23 mouse cellular contexts compared by ENCODE assay signal in genomic region chr7:130141088-130141873, GRCm38 (mm10).
DNase-seq lines count a peak whose midpoint lies in the region; ATAC-seq lines count a peak whose summit lies in the region.
"Had no signal": no experiment of that assay in that cellular context is flagged by ENCODE, and none has a peak within 500 bp of the region (broad histone marks: within the 10 kb centered on the region; RNA-seq: fewer than 3 reads in every experiment).

No protein-coding gene starts in this region.

- ATAC-seq in heart, embryonic 11.5 days (replicated peaks; ENCODE audit: insufficient number of reproducible peaks, low FRiP score, low TSS enrichment), result peak; percentile 67; the same call in 1 of the 2 replicates
- ATAC-seq in hindbrain, embryonic 13.5 days (ENCODE audit: low FRiP score), result no peak
- no peak for ATAC-seq in hindbrain, embryonic 16.5 days
- ATAC-seq: CD4-positive, CD25-positive, alpha-beta regulatory T cell, adult 4 months; forebrain, embryonic 14.5 days; midbrain, embryonic 16.5 days had no signal

- H3K9ac ChIP-seq in heart, embryonic 11.5 days (ENCODE audit: low read depth, low read length), result no peak overlapping the region
- H3K9ac ChIP-seq in hindbrain, embryonic 13.5 days, result 0 out of 2 replicates have a peak overlapping the region, but pooled peaks have one; percentile 14
- no peak overlapping the region for H3K9ac ChIP-seq in hindbrain, embryonic 16.5 days (ENCODE audit: low read depth, low read length)
- H3K9ac ChIP-seq: hindbrain, embryonic 14.5 days; limb, embryonic 15.5 days; liver, embryonic 15.5 days had no signal

- peaks cover 40% of the 10 kb centered on the region for H3K4me1 ChIP-seq in heart, embryonic 11.5 days (ENCODE audit: control insufficient read depth, insufficient read depth, low read length)
- 0 out of 2 replicates have a peak, but pooled peaks cover 3% of the 10 kb centered on the region for H3K4me1 ChIP-seq in hindbrain, embryonic 13.5 days (replicated peaks)
- H3K4me1 ChIP-seq in hindbrain, embryonic 16.5 days (ENCODE audit: control insufficient read depth, insufficient read depth, low read depth, low read length), result no peaks in the 10 kb centered on the region
- H3K4me1 ChIP-seq: liver, embryonic 15.5 days had no signal

- intact Hi-C loops in left cerebral cortex, postnatal 10 days (cut with DNase I), result no loop called here

- H3K4me2 ChIP-seq in heart, embryonic 11.5 days, result no peak overlapping the region
- H3K4me2 ChIP-seq in hindbrain, embryonic 13.5 days, result no peak overlapping the region
- no peak overlapping the region for H3K4me2 ChIP-seq in hindbrain, embryonic 16.5 days (ENCODE audit: low read length)
- H3K4me2 ChIP-seq: hindbrain, embryonic 14.5 days; limb, embryonic 15.5 days; liver, embryonic 15.5 days had no signal

- no peaks in the 10 kb centered on the region for H3K27me3 ChIP-seq in heart, embryonic 11.5 days (ENCODE audit: control insufficient read depth, insufficient read depth, low read length)
- H3K27me3 ChIP-seq in hindbrain, embryonic 13.5 days, result no peaks in the 10 kb centered on the region
- H3K27me3 ChIP-seq in hindbrain, embryonic 16.5 days (replicated peaks; ENCODE audit: control insufficient read depth, insufficient read depth, low read length), result no peaks in the 10 kb centered on the region; the same call in 1 of the 2 replicates
- H3K27me3 ChIP-seq: limb, embryonic 15.5 days; liver, embryonic 15.5 days had no signal

- H3K36me3 ChIP-seq in heart, embryonic 11.5 days (ENCODE audit: control insufficient read depth, insufficient read depth, low read length), result no peaks in the 10 kb centered on the region
- H3K36me3 ChIP-seq in hindbrain, embryonic 13.5 days, result no peaks in the 10 kb centered on the region
- no peaks in the 10 kb centered on the region for H3K36me3 ChIP-seq in hindbrain, embryonic 16.5 days (ENCODE audit: control insufficient read depth, insufficient read depth, low read length)
- H3K36me3 ChIP-seq: limb, embryonic 15.5 days; liver, embryonic 15.5 days had no signal

- no peak overlapping the region for H3K4me3 ChIP-seq in heart, embryonic 11.5 days (ENCODE audit: low read depth, low read length)
- no peak overlapping the region for H3K4me3 ChIP-seq in hindbrain, embryonic 13.5 days
- H3K4me3 ChIP-seq in hindbrain, embryonic 16.5 days (ENCODE audit: low read length), result no peak overlapping the region
- H3K4me3 ChIP-seq: gastrocnemius, adult 2 months; left cerebral cortex, adult 2 months; limb, embryonic 15.5 days; liver, embryonic 15.5 days had no signal

- peak overlapping the region; percentile 63 for H3K27ac ChIP-seq in heart, embryonic 11.5 days (ENCODE audit: low read depth, low read length)
- no peak overlapping the region for H3K27ac ChIP-seq in hindbrain, embryonic 13.5 days
- no peak overlapping the region for H3K27ac ChIP-seq in hindbrain, embryonic 16.5 days (ENCODE audit: low read depth, low read length)
- H3K27ac ChIP-seq: gastrocnemius, adult 2 months; hindbrain, embryonic 14.5 days; left cerebral cortex, adult 2 months; limb, embryonic 15.5 days; liver, embryonic 15.5 days; macrophage had no signal

- 15% methylated on average over 3 of the region's 3 CpGs for WGBS in heart, embryonic 11.5 days (ENCODE audit: insufficient replicate concordance)
- WGBS in hindbrain, embryonic 13.5 days, result 83% methylated on average over 3 of the region's 3 CpGs
- 77% methylated on average over 3 of the region's 3 CpGs for WGBS in hindbrain, embryonic 16.5 days

- no peaks in the 10 kb centered on the region for H3K9me3 ChIP-seq in heart, embryonic 11.5 days (replicated peaks; ENCODE audit: control insufficient read depth, low read length)
- H3K9me3 ChIP-seq in hindbrain, embryonic 13.5 days, result no peaks in the 10 kb centered on the region
- H3K9me3 ChIP-seq in hindbrain, embryonic 16.5 days (ENCODE audit: control insufficient read depth, low read length), result no peaks in the 10 kb centered on the region
- H3K9me3 ChIP-seq: limb, embryonic 15.5 days; liver, embryonic 15.5 days had no signal

- no peak for DNase-seq in heart, adult 8-10 months (ENCODE audit: low spot score)
- peak; percentile 44 for DNase-seq in ovary, postnatal 36 days (ENCODE audit: low spot score)
- no peak for DNase-seq in ovary, postnatal 14 days (ENCODE audit: low spot score)
- peak; percentile 51 for DNase-seq in yolk sac, embryonic 10.5 days (ENCODE audit: low spot score)
- no peak for DNase-seq in left cerebral cortex, postnatal 10 days (ENCODE audit: extremely low spot score in 1 of 2, low spot score in 2 of 2)
- DNase-seq: adrenal gland, postnatal 25 days; cerebellum, adult 9-10 months; gastrocnemius, adult 2 months; kidney, adult 11 months; left cerebral cortex, postnatal 4 days; right cerebral cortex, postnatal 14 days; thymus, postnatal 14 days had no signal

Comparison
In these comparisons a context has a peak if more than half of its experiments do, and no peak if none do; other contexts are left out.
1. DNase-seq: peak in ovary, postnatal 36 days (single experiment) and yolk sac, embryonic 10.5 days (single experiment); none in heart, adult 8-10 months (single experiment), ovary, postnatal 14 days (single experiment) and left cerebral cortex, postnatal 10 days (0 of 2).